Mouse (Mus musculus) central nervous system, embryonic 11.5 days (tissue): ENCODE data around the gene Cdk16. TPM values are rescaled to one million over a fixed set of nuclear protein-coding genes. Genes with fewer than 3 reads are reported as not detected.

Experiments
- polyA plus RNA-seq: library from polyadenylated mRNA; depleted of rRNA; stranded (reverse); fragments of >200 nt; gene quantifications from 2 replicates; pipeline ENCODE4 v1.2.3, GENCODE M21; 2012; rRNA removed

Cdk16 gene
- 120 and 194 TPM in 2 replicates for polyA plus RNA-seq

GRCm38 (mm10) chrX:20687519-20688067, at the start of gene Cdk16:
Gene Cdk16, plus strand, starts transcription at chrX:20687954.

GRCm38 (mm10) chrX:20658026-20658652, 29.6 kb upstream of the Cdk16 start, which contains the start of gene Uba1:
Gene Uba1, plus strand, starts transcription at chrX:20658326.

GRCm38 (mm10) chrX:20703741-20704290, 16.1 kb downstream of the Cdk16 start, which contains the start of gene Usp11:
Gene Usp11, plus strand, starts transcription at chrX:20703906.

Other genes starting within 250 kb of the Cdk16 start
- 1.1 and 2.9 TPM in 2 replicates for gene Rgn, start 138.2 kb upstream of the Cdk16 start, polyA plus RNA-seq
- gene Rbm10, start 70.5 kb upstream of the Cdk16 start, polyA plus RNA-seq, result 63.4 and 86.4 TPM in 2 replicates
- gene Ndufb11, start 70.3 kb upstream of the Cdk16 start, polyA plus RNA-seq, result 187 and 251 TPM in 2 replicates
- gene Uba1, start 29.6 kb upstream of the Cdk16 start, polyA plus RNA-seq, result 263 and 292 TPM in 2 replicates
- gene Usp11, start 16.0 kb downstream of the Cdk16 start, polyA plus RNA-seq, result 82.2 and 87.4 TPM in 2 replicates
- gene Araf, start 109.9 kb downstream of the Cdk16 start, polyA plus RNA-seq, result 110 and 145 TPM in 2 replicates
- gene Timp1, start 182.2 kb downstream of the Cdk16 start, polyA plus RNA-seq, result 6.4 and 13.3 TPM in 2 replicates
- 6.0 and 6.4 TPM in 2 replicates for gene Syn1, start 233.1 kb downstream of the Cdk16 start, polyA plus RNA-seq
- 20.5 and 23.8 TPM in 2 replicates for gene Cfp, start 243.6 kb downstream of the Cdk16 start, polyA plus RNA-seq